Mouse (Mus musculus) midbrain, embryonic 14.5 days (tissue): ENCODE results near the gene Gnl1. TPM values are rescaled to one million over a fixed set of nuclear protein-coding genes. Genes with fewer than 3 reads are reported as not detected.
"Not testable (repeated sequence)": the region's sequence is repeated elsewhere in the genome, so short reads cannot be mapped to it uniquely, and the experiment has no call there.

Source experiments
- ATAC-seq: fragments of 200-750 bp; cut with Nextera tagmentation; 2 replicates; pipeline ENCODE4 v1.8.0; 2017; ENCODE audit warnings: moderate number of reproducible peaks, moderate library complexity; ENCODE audit not compliant: low FRiP score, low TSS enrichment
- DNase-seq: peaks from one replicate; pipeline ENCODE4 v3.0.0-alpha.2; 2015
- H3K27ac ChIP-seq: fragments of 300-500 bp; sonication (generic); replicated peaks from 2 replicates; pipeline ENCODE4 v1.5.1; 2014; ENCODE audit warnings: mild to moderate bottlenecking, low read depth, low read length, moderate library complexity
- H3K27me3 ChIP-seq: fragments of 300-500 bp; sonication (generic); 2 replicates; pipeline ENCODE4 v1.6.1; 2014; ENCODE audit warnings: low read length, control low read depth, mixed read lengths; ENCODE audit not compliant: control insufficient read depth, insufficient read depth
- H3K36me3 ChIP-seq: fragments of 300-500 bp; sonication (generic); 2 replicates; pipeline ENCODE4 v1.6.1; 2014; ENCODE audit warnings: low read length, control low read depth; ENCODE audit not compliant: control insufficient read depth, insufficient read depth
- H3K4me1 ChIP-seq: fragments of 300-500 bp; sonication (generic); 2 replicates; pipeline ENCODE4 v1.6.1; 2014; ENCODE audit warnings: mild to moderate bottlenecking, antibody characterized with exemption, low read length, control low read depth; ENCODE audit not compliant: control insufficient read depth, insufficient read depth
- H3K4me2 ChIP-seq: fragments of 300-500 bp; sonication (generic); 2 replicates; pipeline ENCODE4 v1.6.1; 2014; ENCODE audit warnings: mild to moderate bottlenecking, low read length, moderate library complexity
- H3K4me3 ChIP-seq: fragments of 300-500 bp; sonication (generic); replicated peaks from 2 replicates; pipeline ENCODE4 v1.5.1; 2014; ENCODE audit warnings: low read depth, low read length
- H3K9ac ChIP-seq: fragments of 300-500 bp; sonication (generic); replicated peaks from 2 replicates; pipeline ENCODE4 v1.6.1; 2014; ENCODE audit warnings: mild to moderate bottlenecking, low read length, moderate library complexity
- H3K9me3 ChIP-seq: fragments of 300-500 bp; sonication (generic); 2 replicates; pipeline ENCODE4 v1.6.1; 2016; ENCODE audit warnings: low read length, control low read depth, mixed read lengths; ENCODE audit not compliant: control insufficient read depth
- WGBS: fragments of 180-500 bp; shearing (Covaris S2); extraction: QIAGEN DNeasy Blood & Tissue Kit; methylation state at CpG from one replicate; pipeline ENCODE4 v1.1.7; 2014; 5-methylcytosine and 5-hydroxymethylcytosine counted together
- polyA plus RNA-seq: library from polyadenylated mRNA; unstranded; fragments of >200 nt; fragmentation: Nextera tagmentation; extraction: Ambion mirVana; gene quantifications from 2 replicates; pipeline ENCODE4 v1.2.1, GENCODE M21; 2014

Gnl1 gene
- polyA plus RNA-seq, 1 experiment from 2014 or later: 42.4 TPM

- Histone ChIP-seq H3K4me3 (no peak overlapping the region), H3K4me2 (no peak overlapping the region), H3K27me3 (no peaks in the 10 kb centered on the region), H3K9me3 (no peaks in the 10 kb centered on the region), H3K4me1 (0 out of 2 replicates have a peak, but pooled peaks cover 4% of the 10 kb centered on the region), H3K27ac (no peak overlapping the region), H3K36me3 (no peaks in the 10 kb centered on the region), H3K9ac (no peak overlapping the region)
- WGBS: 83% methylated on average over 4 of the region's 4 CpGs
- ATAC-seq: no peak
- DNase-seq: no peak
These were observed 46.2 kb downstream of the Gnl1 start for GRCm38 (mm10) chr17:36025901-36026300.

- H3K27me3 ChIP-seq: no peaks in the 10 kb centered on the region
- no peak overlapping the region for H3K27ac ChIP-seq
- no peak overlapping the region for H3K4me2 ChIP-seq
- no peak for ATAC-seq
- no peak overlapping the region for H3K4me3 ChIP-seq
- H3K4me1 ChIP-seq: peaks cover 9% of the 10 kb centered on the region; the same call in 1 of the 2 replicates
- H3K9me3 ChIP-seq: no peaks in the 10 kb centered on the region
- WGBS: 94% methylated on average over 4 of the region's 4 CpGs
- no peak overlapping the region for H3K9ac ChIP-seq
- no peaks in the 10 kb centered on the region for H3K36me3 ChIP-seq
- DNase-seq: no peak
These were observed 48.0 kb downstream of the Gnl1 start for GRCm38 (mm10) chr17:36027663-36028062.

- Histone ChIP-seq H3K4me1 (peaks cover 9% of the 10 kb centered on the region; the same call in 1 of the 2 replicates), H3K4me3 (no peak overlapping the region), H3K4me2 (no peak overlapping the region), H3K9me3 (no peaks in the 10 kb centered on the region), H3K36me3 (no peaks in the 10 kb centered on the region), H3K27ac (no peak overlapping the region), H3K27me3 (no peaks in the 10 kb centered on the region), H3K9ac (no peak overlapping the region)
- 54% methylated on average over 7 of the region's 7 CpGs for WGBS
- DNase-seq: no peak
- no peak for ATAC-seq
These were observed 49.4 kb downstream of the Gnl1 start for GRCm38 (mm10) chr17:36028879-36029619.

- H3K4me1 ChIP-seq, H3K36me3 ChIP-seq, H3K27ac ChIP-seq, H3K9me3 ChIP-seq, H3K27me3 ChIP-seq, H3K4me3 ChIP-seq, H3K9ac ChIP-seq, DNase-seq, ATAC-seq, H3K4me2 ChIP-seq: not testable (repeated sequence)
- 75% methylated on average over 2 of the region's 4 CpGs for WGBS
These were observed 50.5 kb downstream of the Gnl1 start for GRCm38 (mm10) chr17:36030046-36030702.

GRCm38 (mm10) chr17:36030703-36031582 lies 51.3 kb downstream of the Gnl1 start:
- peak; percentile 18 for DNase-seq
- Histone ChIP-seq H3K4me2 (peak overlapping the region; percentile 73), H3K4me3 (peak overlapping the region; percentile 42; the same call in 1 of the 2 replicates)
- H3K36me3 ChIP-seq, H3K27me3 ChIP-seq, H3K27ac ChIP-seq, ATAC-seq, H3K4me1 ChIP-seq, H3K9ac ChIP-seq, H3K9me3 ChIP-seq: not testable (repeated sequence)
- 33% methylated on average over 8 of the region's 8 CpGs for WGBS

- H3K4me1 ChIP-seq, H3K36me3 ChIP-seq, H3K9me3 ChIP-seq, H3K27ac ChIP-seq, H3K27me3 ChIP-seq: not testable (repeated sequence)
- Histone ChIP-seq H3K9ac (peak overlapping the region; percentile 49; the same call in 1 of the 2 replicates), H3K4me2 (peak overlapping the region; percentile 73), H3K4me3 (peak overlapping the region; percentile 42)
- DNase-seq (peak; percentile 59), ATAC-seq (peak; percentile 62)
- WGBS: under 1% methylated on average over 40 of the region's 40 CpGs
These were observed 52.1 kb downstream of the Gnl1 start for GRCm38 (mm10) chr17:36031583-36032331.

GRCm38 (mm10) chr17:36032351-36032875 lies 52.8 kb downstream of the Gnl1 start, which contains the start of gene H2-T23:
Gene H2-T23 (minus strand): TSS chr17:36032855.
- DNase-seq (peak; percentile 38), ATAC-seq (peak; percentile 37; the same call in 1 of the 2 replicates)
- not testable (repeated sequence) for H3K4me1 ChIP-seq, H3K9me3 ChIP-seq, H3K27me3 ChIP-seq, H3K27ac ChIP-seq, H3K36me3 ChIP-seq
- WGBS: 1% methylated on average over 24 of the region's 25 CpGs
- Histone ChIP-seq H3K9ac (peak within 1 kb of the TSS; percentile 49; the same call in 1 of the 2 replicates), H3K4me2 (peak within 1 kb of the TSS; percentile 73), H3K4me3 (peak within 1 kb of the TSS; percentile 42)

GRCm38 (mm10) chr17:36034524-36034923 lies 54.9 kb downstream of the Gnl1 start:
- not testable (repeated sequence) for H3K4me1 ChIP-seq, H3K4me2 ChIP-seq, H3K9ac ChIP-seq, H3K27me3 ChIP-seq, H3K36me3 ChIP-seq, H3K27ac ChIP-seq, H3K9me3 ChIP-seq, DNase-seq, H3K4me3 ChIP-seq, ATAC-seq
- WGBS: 59% methylated on average over 3 of the region's 3 CpGs
